11 mouse cellular contexts compared by ENCODE assay signal in genomic region chr4:155133188-155133587, GRCm38 (mm10). TPM values are rescaled to one million over a fixed set of nuclear protein-coding genes. Genes with fewer than 3 reads are reported as not detected.
DNase-seq lines count a peak whose midpoint lies in the region; ATAC-seq and TF ChIP-seq lines count a peak whose summit lies in the region.
"Had no signal": no experiment of that assay in that cellular context is flagged by ENCODE, and none has a peak within 500 bp of the region (broad histone marks: within the 10 kb centered on the region; RNA-seq: fewer than 3 reads in every experiment).

No protein-coding gene starts in this region.

- WGBS in lung, embryonic 14.5 days = 24% methylated on average over 3 of the region's 3 CpGs
- 29% methylated on average over 3 of the region's 3 CpGs for WGBS in forebrain, embryonic 14.5 days
- 46% methylated on average over 3 of the region's 3 CpGs for WGBS in neural tube, embryonic 15.5 days

- no peak for DNase-seq in gastrocnemius, adult 2 months
- DNase-seq in gastrocnemius, postnatal 10 days = no peak
- no peak for DNase-seq in lung, embryonic 14.5 days
- DNase-seq in lung, postnatal 25 days (ENCODE audit: low spot score) = no peak
- peak; percentile 44 for DNase-seq in forebrain, embryonic 14.5 days (ENCODE audit: low spot score)
- no peak for DNase-seq in left cerebral cortex, adult 18-20 months (ENCODE audit: low spot score in 2 of 2)
- DNase-seq in spleen, adult 12 weeks (ENCODE audit: low spot score) = no peak
- DNase-seq: cerebellum, adult 9-11 months had no signal

- H3K4me2 ChIP-seq in lung, embryonic 14.5 days = no peak overlapping the region; the same call in 1 of the 2 replicates
- no peak overlapping the region for H3K4me2 ChIP-seq in forebrain, embryonic 14.5 days (ENCODE audit: low read length)
- no peak overlapping the region for H3K4me2 ChIP-seq in neural tube, embryonic 15.5 days

- no peak overlapping the region for H3K9ac ChIP-seq in lung, embryonic 14.5 days
- H3K9ac ChIP-seq in forebrain, embryonic 14.5 days (ENCODE audit: low read length) = 0 out of 2 replicates have a peak overlapping the region, but pooled peaks have one; percentile 32
- H3K9ac ChIP-seq in neural tube, embryonic 15.5 days (replicated peaks) = no peak overlapping the region

- H3K27ac ChIP-seq in gastrocnemius, adult 2 months = peak overlapping the region; percentile 71
- H3K27ac ChIP-seq in lung, embryonic 14.5 days (ENCODE audit: low read depth) = peak overlapping the region; percentile 91
- H3K27ac ChIP-seq in forebrain, embryonic 14.5 days (ENCODE audit: low read depth, low read length) = peak overlapping the region; percentile 63; the same call in 1 of the 2 replicates
- 0 out of 2 replicates have a peak overlapping the region, but pooled peaks have one; percentile 23 for H3K27ac ChIP-seq in neural tube, embryonic 15.5 days (replicated peaks)
- H3K27ac ChIP-seq: left cerebral cortex, adult 2 months; macrophage had no signal

- ATAC-seq in lung, embryonic 14.5 days (ENCODE audit: insufficient read depth) = no peak
- no peak for ATAC-seq in forebrain, embryonic 14.5 days
- no peak for ATAC-seq in neural tube, embryonic 15.5 days (ENCODE audit: low FRiP score)

- no peak for TF ChIP-seq CTCF in gastrocnemius, adult 2 months (IDR thresholded peaks at IDR 0.05)
- TF ChIP-seq CTCF in lung, embryonic 14.5 days (IDR thresholded peaks at IDR 0.05; ENCODE audit: low read depth) = no peak

- no peaks in the 10 kb centered on the region for H3K27me3 ChIP-seq in lung, embryonic 14.5 days (ENCODE audit: insufficient read depth, low read length)
- H3K27me3 ChIP-seq in forebrain, embryonic 14.5 days (replicated peaks; ENCODE audit: control insufficient read depth, insufficient read depth, low read length) = no peaks in the 10 kb centered on the region
- no peaks in the 10 kb centered on the region for H3K27me3 ChIP-seq in neural tube, embryonic 15.5 days (replicated peaks)

- intact Hi-C loops in gastrocnemius, adult 2 months (cut with DNase I) = no loop called here

- no peaks in the 10 kb centered on the region for H3K36me3 ChIP-seq in lung, embryonic 14.5 days (ENCODE audit: insufficient read depth)
- H3K36me3 ChIP-seq in forebrain, embryonic 14.5 days (ENCODE audit: control insufficient read depth, insufficient read depth, low read length) = no peaks in the 10 kb centered on the region
- H3K36me3 ChIP-seq in neural tube, embryonic 15.5 days = no peaks in the 10 kb centered on the region

- no peak overlapping the region for H3K4me3 ChIP-seq in gastrocnemius, adult 2 months
- H3K4me3 ChIP-seq in lung, embryonic 14.5 days (ENCODE audit: low read depth, low read length) = no peak overlapping the region
- no peak overlapping the region for H3K4me3 ChIP-seq in forebrain, embryonic 14.5 days (ENCODE audit: low read depth, low read length)
- H3K4me3 ChIP-seq in neural tube, embryonic 15.5 days (replicated peaks) = no peak overlapping the region
- H3K4me3 ChIP-seq: left cerebral cortex, adult 2 months had no signal

- H3K4me1 ChIP-seq in lung, embryonic 14.5 days (ENCODE audit: insufficient read depth) = peaks cover 36% of the 10 kb centered on the region
- H3K4me1 ChIP-seq in forebrain, embryonic 14.5 days (ENCODE audit: control insufficient read depth, insufficient read depth, low read length) = peaks cover 29% of the 10 kb centered on the region
- peaks cover 35% of the 10 kb centered on the region for H3K4me1 ChIP-seq in neural tube, embryonic 15.5 days

- H3K9me3 ChIP-seq in lung, embryonic 14.5 days (ENCODE audit: low read depth, low read length) = no peaks in the 10 kb centered on the region
- H3K9me3 ChIP-seq in forebrain, embryonic 14.5 days (replicated peaks; ENCODE audit: control insufficient read depth, low read length) = no peaks in the 10 kb centered on the region
- no peaks in the 10 kb centered on the region for H3K9me3 ChIP-seq in neural tube, embryonic 15.5 days (replicated peaks)

RNA-seq across cellular contexts. Expression of gene Morn1, which starts 46.8 kb away (rescaled TPM):
- total RNA-seq in gastrocnemius, adult 2 months (2021) = 1 to 10 TPM; 1.3 TPM
- total RNA-seq in gastrocnemius, postnatal 10 days (2021) = 1 to 10 TPM; 2.6 to 4.3 TPM
- polyA plus RNA-seq in lung, embryonic 14.5 days (2014; fragmentation: Nextera tagmentation; extraction: Ambion mirVana) = 5.2 TPM in 2 replicates
- polyA plus RNA-seq in forebrain, embryonic 14.5 days (2014; fragmentation: Nextera tagmentation; extraction: Ambion mirVana) = 7.1 and 10.6 TPM in 2 replicates
- 6.4 and 6.7 TPM in 2 replicates for polyA plus RNA-seq in neural tube, embryonic 15.5 days (2015; fragmentation: Nextera tagmentation; extraction: Ambion mirVana)
- total RNA-seq in left cerebral cortex, adult 18-20 months (2021) = 10 to 100 TPM in 1 of 2 experiments, 1 to 10 TPM in 1; 9.0 to 10.4 TPM

RNA-seq across cellular contexts. Expression of gene Rer1, which starts 47.0 kb away (rescaled TPM):
- 10 to 100 TPM; 54.8 to 59.3 TPM for total RNA-seq in gastrocnemius, adult 2 months (2021)
- total RNA-seq in gastrocnemius, postnatal 10 days (2021) = 10 to 100 TPM; 49.0 to 58.1 TPM
- polyA plus RNA-seq in lung, embryonic 14.5 days (2014; fragmentation: Nextera tagmentation; extraction: Ambion mirVana) = 160 and 177 TPM in 2 replicates
- 161 and 163 TPM in 2 replicates for polyA plus RNA-seq in forebrain, embryonic 14.5 days (2014; fragmentation: Nextera tagmentation; extraction: Ambion mirVana)
- polyA plus RNA-seq in neural tube, embryonic 15.5 days (2015; fragmentation: Nextera tagmentation; extraction: Ambion mirVana) = 130 and 139 TPM in 2 replicates
- 10 to 100 TPM; 64.6 to 64.7 TPM for total RNA-seq in left cerebral cortex, adult 18-20 months (2021)

Comparison
In these comparisons a context has a peak if more than half of its experiments do, and no peak if none do; other contexts are left out.
1. H3K27ac ChIP-seq: peak in every context shown above with its lines; median percentile 91 in lung, embryonic 14.5 days; 71 in gastrocnemius, adult 2 months; 63 in forebrain, embryonic 14.5 days; 23 in neural tube, embryonic 15.5 days.